Mouse (Mus musculus) urinary bladder, postnatal 36 days (tissue): ENCODE measurements around the gene Eif2s2.

Experiments used
- DNase-seq, 2 experiments: peaks; one replicate each; pipeline ENCODE4 v3.0.0; 2022; ENCODE audit warnings: low spot score in 2 of 2, mixed read lengths in 1 of 2

The Eif2s2 gene

GRCm38 (mm10) chr2:154893045-154893385 is 280 bp upstream of the Eif2s2 start:
- DNase-seq, result no peak

- DNase-seq, result no peak
These were observed 1.1 kb downstream of the Eif2s2 start for GRCm38 (mm10) chr2:154891585-154891984.

- no peak for DNase-seq
These were observed 16.1 kb downstream of the Eif2s2 start for GRCm38 (mm10) chr2:154876621-154877020.

GRCm38 (mm10) chr2:154869954-154870641 is 22.6 kb downstream of the Eif2s2 start:
- no peak for DNase-seq

- DNase-seq, result no peak
These were observed 24.6 kb downstream of the Eif2s2 start for GRCm38 (mm10) chr2:154868106-154868505.

DNA sequence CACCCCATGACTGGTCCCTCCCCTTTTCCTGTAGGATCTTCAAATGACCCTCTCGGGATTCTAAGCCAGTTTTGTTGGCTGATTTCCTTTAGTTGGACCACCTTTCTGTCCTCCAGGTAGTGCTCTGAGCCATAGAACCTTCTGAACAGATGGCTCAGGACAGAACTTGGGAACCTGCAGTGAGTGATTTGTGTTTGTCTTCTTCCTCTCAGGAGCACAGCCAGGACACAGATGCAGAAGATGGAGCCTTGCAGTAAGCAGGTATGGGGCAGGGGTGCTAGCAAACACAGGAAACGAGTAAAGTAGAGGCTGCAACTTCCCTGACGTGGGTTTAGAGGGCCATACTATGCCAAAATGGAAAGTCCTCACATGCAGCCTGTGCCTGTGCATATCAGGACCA is 27.0 kb downstream of the Eif2s2 start:
- no peak for DNase-seq

DNA sequence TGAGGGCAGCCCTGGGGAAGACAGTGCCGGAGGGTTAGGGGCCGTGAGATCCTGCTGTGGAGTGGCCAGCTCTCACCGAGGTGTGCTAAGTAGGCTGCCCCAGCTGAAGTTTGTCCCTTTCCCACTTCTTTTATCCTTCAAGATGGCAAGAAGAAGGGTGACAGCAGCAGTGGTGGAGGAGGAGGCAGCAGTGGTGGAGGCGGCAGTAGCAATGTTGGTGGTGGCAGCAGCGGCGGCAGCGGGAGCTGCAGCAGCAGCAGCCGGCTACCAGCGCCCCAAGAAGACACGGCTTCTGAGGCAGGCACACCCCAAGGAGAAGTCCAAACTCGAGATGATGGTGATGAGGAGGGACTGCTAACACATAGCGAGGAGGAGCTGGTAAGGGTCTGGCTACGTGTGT is 29.1 kb downstream of the Eif2s2 start:
- no peak for DNase-seq

GRCm38 (mm10) chr2:154855383-154855782 is 37.4 kb downstream of the Eif2s2 start:
- peak; percentile 43 for DNase-seq

GRCm38 (mm10) chr2:154848086-154848485 is 44.6 kb downstream of the Eif2s2 start:
- DNase-seq, result no peak

DNA sequence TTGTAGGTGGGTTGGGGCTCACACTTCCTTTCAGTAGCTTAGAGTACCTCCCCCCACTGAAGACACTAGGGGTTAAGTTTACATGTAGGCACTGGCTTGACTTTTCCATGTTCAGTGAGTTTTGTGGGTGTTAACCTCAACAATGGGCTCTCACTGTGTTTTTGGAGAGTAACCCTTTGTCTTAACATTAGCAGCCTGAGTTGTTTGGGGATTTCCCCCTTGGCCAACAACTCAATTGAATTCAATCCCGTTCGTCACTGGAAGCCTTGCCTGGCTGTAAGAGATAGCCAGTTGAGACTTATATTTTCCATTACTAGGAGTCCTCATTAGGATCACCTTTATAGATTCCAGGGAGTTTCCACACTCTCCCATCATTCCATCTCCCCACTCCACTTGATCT is 56.2 kb downstream of the Eif2s2 start:
- no peak for DNase-seq

DNA sequence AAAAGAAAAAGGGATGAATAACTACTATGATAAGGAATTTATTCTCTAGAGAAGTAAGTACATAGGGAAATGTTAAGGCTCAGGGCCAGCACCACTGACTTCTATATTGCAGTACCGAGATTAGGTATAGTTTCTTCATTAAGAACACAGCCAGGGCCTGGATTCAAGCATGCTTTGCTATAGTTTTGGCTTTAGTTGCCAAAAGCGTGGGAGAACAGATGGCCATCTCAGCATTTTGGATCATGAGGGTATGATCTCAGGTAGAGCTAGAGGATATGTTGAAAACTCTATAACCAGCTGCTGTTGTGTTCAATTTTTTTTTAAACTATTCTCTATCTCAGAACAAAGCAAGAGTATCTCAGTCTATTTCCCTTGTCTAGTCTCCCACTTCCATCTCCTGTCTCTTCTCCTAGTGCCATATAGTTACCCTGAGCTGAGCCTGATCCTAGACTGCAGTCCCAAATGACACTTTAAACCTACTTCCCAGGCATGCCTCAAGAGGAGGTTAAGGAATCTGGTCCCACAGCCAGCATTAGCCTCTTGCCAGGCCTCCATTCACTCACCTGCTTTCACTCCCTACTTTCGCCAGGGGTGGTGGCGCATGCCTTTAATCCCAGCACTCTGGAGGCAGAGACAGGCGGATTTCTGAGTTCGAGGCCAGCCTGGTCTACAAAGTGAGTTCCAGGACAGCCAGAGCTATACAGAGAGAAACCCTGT is 58.4 kb downstream of the Eif2s2 start:
- DNase-seq, result no peak

- DNase-seq, result no peak
These were observed 60.3 kb downstream of the Eif2s2 start for GRCm38 (mm10) chr2:154832471-154832870.

DNA sequence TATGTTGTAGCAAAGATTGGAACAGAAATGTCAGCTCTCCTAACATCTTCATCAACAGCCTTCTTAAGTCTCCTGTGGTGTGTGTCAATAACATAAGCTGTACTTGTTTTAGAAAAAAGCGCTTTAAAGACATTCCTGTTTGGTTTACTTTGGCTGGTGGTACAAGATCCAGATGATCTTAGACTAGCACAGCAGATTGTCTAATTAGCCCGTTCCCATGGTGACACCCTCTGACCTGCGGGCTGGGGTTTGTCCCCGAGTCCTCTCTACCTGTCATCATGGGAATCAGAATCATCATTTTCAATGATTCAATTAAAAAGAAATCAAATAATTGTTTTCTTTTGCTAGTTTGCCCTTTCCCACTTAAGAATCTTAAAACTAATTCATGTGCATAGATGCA is 65.2 kb downstream of the Eif2s2 start:
- no peak for DNase-seq

- no peak for DNase-seq
These were observed 66.6 kb downstream of the Eif2s2 start for GRCm38 (mm10) chr2:154826054-154826538.
